Mouse (Mus musculus): ENCODE results near the gene Tll2. TPM values are rescaled to one million over a fixed set of nuclear protein-coding genes. Genes with fewer than 3 reads are reported as not detected.

Tll2 gene
- polyA plus RNA-seq, 2 experiments = not detected

- no peak for ATAC-seq (ENCODE audit: insufficient read depth)
- DNase-seq (ENCODE audit: low read depth in 3 of 3, low spot score in 3 of 3) = no peak
- Histone ChIP-seq H3K4me1 (replicated peaks; ENCODE audit: control insufficient read depth in 2 of 2, insufficient read depth in 2 of 2, low read length in 1 of 2) (no peaks in the 10 kb centered on the region), H3K27ac (no peak overlapping the region), H3K4me3 (ENCODE audit: insufficient read depth in 1 of 2, low read depth in 2 of 2, low read length in 2 of 2) (no peak overlapping the region), H3K36me3 (replicated peaks; ENCODE audit: control insufficient read depth, insufficient read depth, low read depth) (no peaks in the 10 kb centered on the region), H3K4me2 (ENCODE audit: low read depth) (no peak overlapping the region), H3K27me3 (ENCODE audit: control insufficient read depth, insufficient read depth, low read length) (no peaks in the 10 kb centered on the region), H3K9ac (replicated peaks) (no peak overlapping the region), H3K9me3 (ENCODE audit: control insufficient read depth, low read length) (no peaks in the 10 kb centered on the region)
- WGBS (ENCODE audit: insufficient replicate concordance) = 46% methylated on average over 7 of the region's 7 CpGs
- TF ChIP-seq EP300 (IDR thresholded peaks at IDR 0.05; ENCODE audit: low read depth) (no peak), CTCF (IDR thresholded peaks at IDR 0.05; ENCODE audit: low read depth) (no peak)
Measured at GRCm38 (mm10) chr19:41151321-41152015, 55.2 kb downstream of the Tll2 start.

GRCm38 (mm10) chr19:41140961-41141360, 65.7 kb downstream of the Tll2 start:
- Histone ChIP-seq H3K36me3 (replicated peaks; ENCODE audit: control insufficient read depth, insufficient read depth, low read depth) (no peaks in the 10 kb centered on the region), H3K4me2 (ENCODE audit: low read depth) (no peak overlapping the region), H3K27me3 (ENCODE audit: control insufficient read depth, insufficient read depth, low read length) (no peaks in the 10 kb centered on the region), H3K27ac (no peak overlapping the region), H3K9ac (replicated peaks) (no peak overlapping the region), H3K4me3 (ENCODE audit: insufficient read depth in 1 of 2, low read depth in 2 of 2, low read length in 2 of 2) (no peak overlapping the region), H3K9me3 (ENCODE audit: control insufficient read depth, low read length) (no peaks in the 10 kb centered on the region), H3K4me1 (replicated peaks; ENCODE audit: control insufficient read depth in 2 of 2, insufficient read depth in 2 of 2, low read length in 1 of 2) (no peaks in the 10 kb centered on the region)
- DNase-seq (ENCODE audit: low read depth in 3 of 3, low spot score in 3 of 3) (no peak), ATAC-seq (ENCODE audit: insufficient read depth) (no peak)
- TF ChIP-seq EP300 (IDR thresholded peaks at IDR 0.05; ENCODE audit: low read depth) (no peak), CTCF (IDR thresholded peaks at IDR 0.05; ENCODE audit: low read depth) (no peak)
- whole genome bisulfite sequencing (ENCODE audit: insufficient replicate concordance) = 69% methylated on average over 8 of the region's 8 CpGs

GRCm38 (mm10) chr19:41139629-41140028, 67.0 kb downstream of the Tll2 start:
- ATAC-seq (ENCODE audit: insufficient read depth) (no peak), DNase-seq (ENCODE audit: low read depth in 3 of 3, low spot score in 3 of 3) (no peak)
- H3K9me3 ChIP-seq (ENCODE audit: control insufficient read depth, low read length) = no peaks in the 10 kb centered on the region
- WGBS (ENCODE audit: insufficient replicate concordance) = 24% methylated on average over 4 of the region's 4 CpGs
- TF ChIP-seq EP300 (IDR thresholded peaks at IDR 0.05; ENCODE audit: low read depth) = no peak
- no peak for TF ChIP-seq CTCF (IDR thresholded peaks at IDR 0.05; ENCODE audit: low read depth)
- H3K27me3 ChIP-seq (ENCODE audit: control insufficient read depth, insufficient read depth, low read length) = no peaks in the 10 kb centered on the region
- H3K27ac ChIP-seq = no peak overlapping the region
- no peak overlapping the region for H3K4me3 ChIP-seq (ENCODE audit: insufficient read depth in 1 of 2, low read depth in 2 of 2, low read length in 2 of 2)
- no peaks in the 10 kb centered on the region for H3K36me3 ChIP-seq (replicated peaks; ENCODE audit: control insufficient read depth, insufficient read depth, low read depth)
- no peaks in the 10 kb centered on the region for H3K4me1 ChIP-seq (replicated peaks; ENCODE audit: control insufficient read depth in 2 of 2, insufficient read depth in 2 of 2, low read length in 1 of 2)
- no peak overlapping the region for H3K9ac ChIP-seq (replicated peaks)
- H3K4me2 ChIP-seq (ENCODE audit: low read depth) = no peak overlapping the region

GRCm38 (mm10) chr19:41123009-41123408, 83.6 kb downstream of the Tll2 start:
- no peak for ATAC-seq (ENCODE audit: insufficient read depth)
- no peak for DNase-seq (ENCODE audit: low read depth in 3 of 3, low spot score in 3 of 3)
- H3K27ac ChIP-seq = no peak overlapping the region
- no peak overlapping the region for H3K9ac ChIP-seq (replicated peaks)
- no peak overlapping the region for H3K4me2 ChIP-seq (ENCODE audit: low read depth)
- WGBS (ENCODE audit: insufficient replicate concordance) = 32% methylated on average over 3 of the region's 3 CpGs
- H3K4me3 ChIP-seq (ENCODE audit: insufficient read depth in 1 of 2, low read depth in 2 of 2, low read length in 2 of 2) = no peak overlapping the region
- H3K9me3 ChIP-seq (ENCODE audit: control insufficient read depth, low read length) = no peaks in the 10 kb centered on the region
- H3K27me3 ChIP-seq (ENCODE audit: control insufficient read depth, insufficient read depth, low read length) = no peaks in the 10 kb centered on the region
- H3K4me1 ChIP-seq (replicated peaks; ENCODE audit: control insufficient read depth in 2 of 2, insufficient read depth in 2 of 2, low read length in 1 of 2) = no peaks in the 10 kb centered on the region
- TF ChIP-seq CTCF (IDR thresholded peaks at IDR 0.05; ENCODE audit: low read depth) = no peak
- no peak for TF ChIP-seq EP300 (IDR thresholded peaks at IDR 0.05; ENCODE audit: low read depth)
- no peaks in the 10 kb centered on the region for H3K36me3 ChIP-seq (replicated peaks; ENCODE audit: control insufficient read depth, insufficient read depth, low read depth)

- H3K9me3 ChIP-seq (ENCODE audit: control insufficient read depth, low read length) = no peaks in the 10 kb centered on the region
- H3K27me3 ChIP-seq (ENCODE audit: control insufficient read depth, insufficient read depth, low read length) = no peaks in the 10 kb centered on the region
- DNase-seq (ENCODE audit: low read depth in 3 of 3, low spot score in 3 of 3) (no peak), ATAC-seq (ENCODE audit: insufficient read depth) (no peak)
- 77% methylated on average over 13 of the region's 13 CpGs for WGBS (ENCODE audit: insufficient replicate concordance)
- no peak overlapping the region for H3K27ac ChIP-seq
- no peak for TF ChIP-seq EP300 (IDR thresholded peaks at IDR 0.05; ENCODE audit: low read depth)
- no peak for TF ChIP-seq CTCF (IDR thresholded peaks at IDR 0.05; ENCODE audit: low read depth)
- no peaks in the 10 kb centered on the region for H3K36me3 ChIP-seq (replicated peaks; ENCODE audit: control insufficient read depth, insufficient read depth, low read depth)
- no peaks in the 10 kb centered on the region for H3K4me1 ChIP-seq (replicated peaks; ENCODE audit: control insufficient read depth in 2 of 2, insufficient read depth in 2 of 2, low read length in 1 of 2)
- H3K9ac ChIP-seq (replicated peaks) = no peak overlapping the region
- H3K4me3 ChIP-seq (ENCODE audit: insufficient read depth in 1 of 2, low read depth in 2 of 2, low read length in 2 of 2) = no peak overlapping the region
- no peak overlapping the region for H3K4me2 ChIP-seq (ENCODE audit: low read depth)
Measured at GRCm38 (mm10) chr19:41119924-41120323, 86.7 kb downstream of the Tll2 start.
